Mouse (Mus musculus) liver, embryonic 11.5 days (tissue): ENCODE data around the gene Oaz1. TPM values are rescaled to one million over a fixed set of nuclear protein-coding genes. Genes with fewer than 3 reads are reported as not detected.
A peak's percentile ranks its signal among the peaks of the same experiment; 100 is the strongest.

ENCODE experiments used
- ATAC-seq: fragments of 200-750 bp; cut with Nextera tagmentation; replicated peaks from 2 replicates; pipeline ENCODE4 v1.8.0; 2017; ENCODE audit warnings: moderate number of reproducible peaks, mild to moderate bottlenecking, moderate TSS enrichment, moderate library complexity; ENCODE audit not compliant: low FRiP score
- DNase-seq: peaks from one replicate; pipeline ENCODE4 v3.0.0-alpha.2; 2017; ENCODE audit warnings: low spot score
- H3K27ac ChIP-seq: fragments of 300-500 bp; sonication (generic); 2 replicates; pipeline ENCODE4 v1.5.1; 2014; ENCODE audit warnings: mild to moderate bottlenecking, low read depth, low read length, control low read depth
- H3K27me3 ChIP-seq: fragments of 300-500 bp; sonication (generic); replicated peaks from 2 replicates; pipeline ENCODE4 v1.6.1; 2014; ENCODE audit warnings: low read length, mixed read lengths; ENCODE audit not compliant: control insufficient read depth, insufficient read depth
- H3K36me3 ChIP-seq: fragments of 300-500 bp; sonication (generic); 2 replicates; pipeline ENCODE4 v1.6.1; 2014; ENCODE audit warnings: mild to moderate bottlenecking, low read length, moderate library complexity, mixed read lengths; ENCODE audit not compliant: control insufficient read depth, insufficient read depth
- H3K4me1 ChIP-seq: fragments of 300-500 bp; sonication (generic); replicated peaks from 2 replicates; pipeline ENCODE4 v1.6.1; 2014; ENCODE audit warnings: low read length, mixed read lengths; ENCODE audit not compliant: control insufficient read depth, insufficient read depth
- H3K4me2 ChIP-seq: fragments of 300-500 bp; sonication (generic); 2 replicates; pipeline ENCODE4 v1.6.1; 2014; ENCODE audit warnings: mild to moderate bottlenecking, control low read depth, moderate library complexity
- H3K4me3 ChIP-seq: fragments of 300-500 bp; sonication (generic); 2 replicates; pipeline ENCODE4 v1.5.1; 2014; ENCODE audit warnings: low read depth, low read length, control low read depth
- H3K9ac ChIP-seq: fragments of 300-500 bp; sonication (generic); 2 replicates; pipeline ENCODE4 v1.6.1; 2014; ENCODE audit warnings: low read depth, low read length, control low read depth
- H3K9me3 ChIP-seq: fragments of 300-500 bp; sonication (generic); 2 replicates; pipeline ENCODE4 v1.6.1; 2016; ENCODE audit warnings: low read length, inconsistent platforms, mixed read lengths; ENCODE audit not compliant: control insufficient read depth
- WGBS: fragments of 180-500 bp; shearing (Covaris S2); extraction: QIAGEN DNeasy Blood & Tissue Kit; methylation state at CpG from one replicate; pipeline ENCODE4 v1.1.7; 2014; 5-methylcytosine and 5-hydroxymethylcytosine counted together
- polyA plus RNA-seq: library from polyadenylated mRNA; unstranded; fragments of >200 nt; fragmentation: Nextera tagmentation; extraction: Ambion mirVana; gene quantifications from 2 replicates; pipeline ENCODE4 v1.2.1, GENCODE M21; 2014

The Oaz1 gene
- 1,793 and 1,800 TPM in 2 replicates for polyA plus RNA-seq

DNA sequence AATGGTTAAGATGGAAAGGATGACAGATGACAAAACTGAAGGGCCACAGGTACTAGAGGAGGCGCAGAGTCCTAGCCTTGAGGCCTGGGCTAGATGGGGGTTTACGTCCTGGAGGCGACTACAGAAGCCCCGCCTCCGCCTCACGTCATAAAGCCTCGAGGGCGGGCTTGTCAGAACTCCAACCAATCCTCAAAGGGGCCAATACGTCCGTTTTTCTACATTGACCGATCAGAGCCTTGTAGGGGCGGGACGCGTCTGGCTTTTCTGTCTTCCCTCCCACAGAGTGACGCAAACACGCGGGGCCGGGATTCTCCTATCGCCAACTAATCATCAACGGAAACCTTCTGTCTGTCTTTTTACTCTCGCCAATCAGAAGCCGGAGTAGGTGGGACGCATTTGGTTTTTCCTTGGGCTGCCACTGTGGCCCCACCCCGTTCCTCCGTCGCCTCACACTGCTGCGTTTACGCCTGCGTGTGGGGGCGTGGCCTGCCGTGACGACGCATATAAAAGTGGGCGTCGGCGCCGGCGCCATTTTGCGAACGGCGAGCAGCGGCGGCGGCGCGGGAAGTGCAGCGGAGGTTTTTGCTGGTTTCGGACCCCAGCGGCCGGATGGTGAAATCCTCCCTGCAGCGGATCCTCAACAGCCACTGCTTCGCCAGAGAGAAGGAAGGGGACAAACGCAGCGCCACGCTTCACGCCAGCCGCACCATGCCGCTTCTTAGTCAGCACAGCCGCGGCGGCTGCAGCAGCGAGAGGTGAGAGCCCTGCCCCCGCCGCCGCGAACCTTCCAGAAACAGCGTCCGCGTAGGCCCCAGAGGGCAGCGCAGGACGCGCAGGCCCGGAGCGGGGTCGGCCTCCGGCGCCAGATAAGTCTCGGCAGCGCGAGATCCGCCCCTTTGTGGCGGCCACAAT is at the start of gene Oaz1:
Gene Oaz1, plus strand, starts transcription at position 506 of the 912 bp plus-strand sequence.
- whole genome bisulfite sequencing = under 1% methylated on average over 76 of the region's 82 CpGs
- peak within 1 kb of the TSS; percentile 87 for H3K27ac ChIP-seq
- H3K27me3 ChIP-seq = no peaks in the 10 kb centered on the region
- peak within 1 kb of the TSS; percentile 69 for H3K4me3 ChIP-seq
- peaks cover 46% of the 10 kb centered on the region for H3K4me1 ChIP-seq
- peak within 1 kb of the TSS; percentile 85 for H3K9ac ChIP-seq
- peaks cover 12% of the 10 kb centered on the region for H3K36me3 ChIP-seq
- no peaks in the 10 kb centered on the region for H3K9me3 ChIP-seq
- peak; percentile 93 for ATAC-seq
- peak within 1 kb of the TSS; percentile 100 for H3K4me2 ChIP-seq
- peak; percentile 95 for DNase-seq

DNA sequence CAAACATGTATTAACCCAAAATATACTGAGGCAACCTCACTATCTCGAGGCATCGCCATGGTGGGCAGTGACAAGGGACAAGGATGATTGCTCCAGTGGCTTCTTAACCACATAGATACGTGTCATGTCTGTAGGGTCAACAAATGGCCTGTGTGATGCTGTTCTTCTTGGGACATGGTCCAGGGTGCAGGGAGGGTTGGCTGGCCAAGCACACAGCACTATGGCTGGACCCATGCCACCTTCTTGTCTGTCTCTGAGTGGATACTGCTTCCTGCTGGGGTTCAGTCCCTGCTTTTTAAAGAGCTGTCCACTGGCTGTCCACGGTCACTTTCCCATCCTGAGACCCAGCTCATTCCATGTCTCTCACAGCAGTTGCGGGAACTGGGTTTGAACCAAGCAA is 49.3 kb upstream of the Oaz1 start:
- no peak for DNase-seq
- peaks cover 65% of the 10 kb centered on the region for H3K36me3 ChIP-seq
- H3K4me1 ChIP-seq = peaks cover 15% of the 10 kb centered on the region
- WGBS = 87% methylated on average over 5 of the region's 5 CpGs
- no peak overlapping the region for H3K4me2 ChIP-seq
- ATAC-seq = no peak
- H3K27me3 ChIP-seq = no peaks in the 10 kb centered on the region
- H3K9me3 ChIP-seq = no peaks in the 10 kb centered on the region
- no peak overlapping the region for H3K9ac ChIP-seq
- no peak overlapping the region for H3K4me3 ChIP-seq
- H3K27ac ChIP-seq = no peak overlapping the region

DNA sequence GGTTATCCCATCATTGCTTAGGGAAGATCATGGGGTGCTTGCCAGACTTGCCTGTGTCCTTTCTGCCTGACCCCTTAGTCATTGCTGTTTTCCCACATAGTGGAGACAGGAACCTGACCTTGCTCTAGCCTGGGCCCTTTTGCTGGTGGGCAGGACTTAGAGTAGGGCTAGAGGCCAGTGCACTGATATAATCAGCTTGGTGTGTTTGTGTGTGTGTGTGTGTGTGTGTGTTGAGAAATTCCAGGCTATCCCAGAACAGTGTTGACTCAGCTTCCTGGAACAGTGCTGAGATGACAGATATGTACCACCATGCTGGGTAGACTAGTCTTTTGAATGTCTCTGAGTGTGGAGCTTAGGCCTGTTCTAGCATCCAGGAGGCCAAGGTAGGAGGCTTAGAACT is 46.9 kb upstream of the Oaz1 start:
- H3K36me3 ChIP-seq = peaks cover 63% of the 10 kb centered on the region
- no peak for ATAC-seq
- H3K9me3 ChIP-seq = no peaks in the 10 kb centered on the region
- H3K27me3 ChIP-seq = no peaks in the 10 kb centered on the region
- H3K4me3 ChIP-seq = no peak overlapping the region
- DNase-seq = no peak
- H3K9ac ChIP-seq = no peak overlapping the region
- H3K27ac ChIP-seq = no peak overlapping the region
- H3K4me1 ChIP-seq = no peaks in the 10 kb centered on the region
- no peak overlapping the region for H3K4me2 ChIP-seq

DNA sequence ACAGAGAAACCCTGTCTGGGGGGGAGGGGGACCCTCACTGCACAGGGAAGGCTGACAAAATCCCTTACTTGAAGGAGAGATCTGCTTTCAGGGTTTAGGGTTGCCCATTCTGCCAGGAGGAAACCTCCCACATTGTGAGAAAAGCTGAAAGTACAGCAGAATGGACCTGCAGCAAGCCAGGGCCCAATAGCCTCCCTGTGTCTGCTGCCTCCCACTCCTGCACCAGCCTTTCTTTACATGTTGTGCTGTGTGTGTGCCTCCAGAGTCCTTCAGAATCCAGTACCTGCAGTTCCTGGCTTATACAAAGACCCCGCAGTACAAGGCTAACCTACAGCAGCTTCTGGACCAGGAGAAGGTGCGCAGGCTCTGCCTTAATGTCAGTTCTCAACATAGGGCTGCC is 42.2 kb upstream of the Oaz1 start:
- 100% methylated on average over 2 of the region's 2 CpGs for WGBS
- no peak for ATAC-seq
- no peak overlapping the region for H3K4me3 ChIP-seq

DNA sequence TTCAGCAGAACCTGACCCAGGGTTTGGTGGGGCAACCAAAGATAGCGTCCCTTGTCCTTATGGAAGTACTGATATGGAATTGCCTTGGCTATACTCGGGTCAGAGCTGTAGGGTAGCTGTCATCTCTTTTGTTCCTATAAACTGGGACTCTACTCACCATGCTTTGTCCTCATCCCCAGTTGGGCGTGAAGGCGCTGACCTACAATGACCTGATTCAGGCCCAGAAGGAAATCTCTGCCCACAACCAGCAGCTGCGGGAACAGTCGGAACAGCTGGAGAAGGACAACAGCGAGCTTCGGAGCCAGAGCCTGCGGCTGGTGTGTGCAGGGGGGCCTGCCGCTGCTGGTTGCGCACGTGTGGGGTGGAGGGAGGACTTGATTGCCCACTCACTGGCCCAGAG is 41.6 kb upstream of the Oaz1 start:
- Histone ChIP-seq H3K9me3 (no peaks in the 10 kb centered on the region), H3K27ac (no peak overlapping the region), H3K9ac (no peak overlapping the region), H3K4me2 (no peak overlapping the region), H3K36me3 (peaks cover 78% of the 10 kb centered on the region), H3K4me1 (no peaks in the 10 kb centered on the region), H3K4me3 (no peak overlapping the region), H3K27me3 (no peaks in the 10 kb centered on the region)
- no peak for ATAC-seq
- DNase-seq = no peak
- 91% methylated on average over 12 of the region's 12 CpGs for WGBS

More for the DNA sequence above, 42.2 kb upstream of the Oaz1 start:
- Histone ChIP-seq H3K4me2 (no peak overlapping the region), H3K9ac (no peak overlapping the region), H3K36me3 (peaks cover 75% of the 10 kb centered on the region), H3K4me1 (no peaks in the 10 kb centered on the region), H3K27ac (no peak overlapping the region), H3K27me3 (no peaks in the 10 kb centered on the region), H3K9me3 (no peaks in the 10 kb centered on the region)
- DNase-seq = no peak

DNA sequence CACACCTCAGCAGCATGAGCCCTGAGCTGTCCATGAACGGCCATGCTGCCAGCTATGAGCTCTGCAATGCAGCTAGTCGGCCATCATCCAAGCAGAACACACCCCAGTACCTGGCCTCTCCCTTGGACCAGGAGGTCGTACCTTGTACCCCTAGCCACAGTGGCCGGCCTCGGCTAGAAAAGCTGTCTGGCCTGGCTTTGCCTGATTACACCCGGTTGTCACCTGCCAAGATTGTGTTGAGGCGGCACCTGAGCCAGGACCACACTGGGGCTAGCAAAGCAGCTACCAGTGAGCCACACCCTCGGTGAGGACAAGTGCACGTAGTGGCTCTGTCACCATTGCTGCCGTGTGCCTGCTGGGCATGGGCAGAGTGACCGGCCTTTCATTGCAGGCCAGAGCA is 40.5 kb upstream of the Oaz1 start:
- no peaks in the 10 kb centered on the region for H3K9me3 ChIP-seq
- ATAC-seq = no peak

DNA sequence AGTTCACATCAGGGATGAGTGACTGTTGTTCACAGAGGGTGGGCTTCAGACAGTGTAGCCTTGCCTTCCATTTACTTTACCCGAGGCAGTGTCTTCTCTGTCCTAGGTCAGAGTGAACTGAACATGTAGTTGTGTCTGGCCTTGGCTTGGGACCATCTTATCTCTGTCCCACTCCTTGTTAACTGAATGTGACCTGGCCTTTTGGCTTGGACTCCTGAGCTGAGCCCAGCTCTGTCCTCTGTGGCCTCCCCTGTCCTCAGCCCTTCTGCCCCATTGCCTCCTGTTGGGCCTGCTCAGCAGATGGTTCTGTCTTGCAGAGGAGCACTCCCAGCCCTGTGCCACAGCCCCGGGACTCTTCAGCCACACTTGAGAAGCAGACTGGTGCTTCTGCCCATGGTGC is 38.9 kb upstream of the Oaz1 start:
- no peak for ATAC-seq
- no peaks in the 10 kb centered on the region for H3K27me3 ChIP-seq
- WGBS = 80% methylated on average over 2 of the region's 2 CpGs

More for the DNA sequence above, 40.5 kb upstream of the Oaz1 start:
- Histone ChIP-seq H3K4me1 (no peaks in the 10 kb centered on the region), H3K4me3 (no peak overlapping the region), H3K9ac (no peak overlapping the region), H3K27me3 (no peaks in the 10 kb centered on the region), H3K4me2 (no peak overlapping the region), H3K27ac (no peak overlapping the region), H3K36me3 (peaks cover 81% of the 10 kb centered on the region)
- DNase-seq = no peak
- WGBS = 94% methylated on average over 11 of the region's 11 CpGs

DNA sequence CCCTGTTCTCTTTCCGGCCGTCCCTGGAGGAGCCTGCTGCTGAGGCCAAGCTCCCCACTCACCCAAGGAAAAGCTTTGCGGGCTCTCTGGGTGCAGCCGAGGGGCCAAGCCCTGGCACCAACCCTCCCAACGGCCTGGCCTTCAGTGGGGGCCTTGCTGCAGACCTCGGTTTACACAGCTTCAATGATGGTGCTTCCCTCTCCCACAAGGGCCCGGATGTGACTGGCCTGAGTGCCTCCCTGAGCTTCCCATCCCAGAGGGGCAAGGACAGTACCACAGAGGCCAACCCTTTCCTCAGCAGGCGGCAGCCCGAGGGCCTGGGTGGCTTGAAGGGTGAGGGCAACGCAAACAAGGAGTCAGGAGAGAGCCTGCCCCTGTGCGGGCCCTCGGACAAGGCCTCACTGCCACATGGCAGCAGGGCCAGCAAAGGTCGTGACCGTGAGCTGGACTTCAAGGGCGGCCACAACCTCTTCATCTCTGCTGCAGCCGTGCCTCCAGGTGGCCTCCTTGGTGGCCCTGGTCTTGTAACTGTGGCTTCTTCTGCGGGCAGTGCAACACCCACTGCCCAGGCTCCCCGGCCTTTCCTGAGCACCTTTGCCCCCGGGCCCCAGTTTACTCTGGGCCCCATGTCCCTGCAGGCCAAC is 35.6 kb upstream of the Oaz1 start:
- no peak for ATAC-seq
- Histone ChIP-seq H3K4me1 (peaks cover 5% of the 10 kb centered on the region; the same call in 1 of the 2 replicates), H3K4me2 (no peak overlapping the region), H3K36me3 (peaks cover 77% of the 10 kb centered on the region), H3K4me3 (no peak overlapping the region), H3K27ac (no peak overlapping the region), H3K9me3 (no peaks in the 10 kb centered on the region), H3K27me3 (no peaks in the 10 kb centered on the region), H3K9ac (0 out of 2 replicates have a peak overlapping the region, but pooled peaks have one; percentile 14)
- whole genome bisulfite sequencing = 92% methylated on average over 19 of the region's 19 CpGs
- DNase-seq = no peak

More for the DNA sequence above, 38.9 kb upstream of the Oaz1 start:
- Histone ChIP-seq H3K27ac (no peak overlapping the region), H3K9ac (no peak overlapping the region), H3K9me3 (no peaks in the 10 kb centered on the region), H3K36me3 (peaks cover 86% of the 10 kb centered on the region), H3K4me2 (no peak overlapping the region), H3K4me3 (no peak overlapping the region), H3K4me1 (0 out of 2 replicates have a peak, but pooled peaks cover 3% of the 10 kb centered on the region)
- DNase-seq = no peak
